Comparison of ENCODE assay signal across 26 mouse cellular contexts in the genomic region with DNA sequence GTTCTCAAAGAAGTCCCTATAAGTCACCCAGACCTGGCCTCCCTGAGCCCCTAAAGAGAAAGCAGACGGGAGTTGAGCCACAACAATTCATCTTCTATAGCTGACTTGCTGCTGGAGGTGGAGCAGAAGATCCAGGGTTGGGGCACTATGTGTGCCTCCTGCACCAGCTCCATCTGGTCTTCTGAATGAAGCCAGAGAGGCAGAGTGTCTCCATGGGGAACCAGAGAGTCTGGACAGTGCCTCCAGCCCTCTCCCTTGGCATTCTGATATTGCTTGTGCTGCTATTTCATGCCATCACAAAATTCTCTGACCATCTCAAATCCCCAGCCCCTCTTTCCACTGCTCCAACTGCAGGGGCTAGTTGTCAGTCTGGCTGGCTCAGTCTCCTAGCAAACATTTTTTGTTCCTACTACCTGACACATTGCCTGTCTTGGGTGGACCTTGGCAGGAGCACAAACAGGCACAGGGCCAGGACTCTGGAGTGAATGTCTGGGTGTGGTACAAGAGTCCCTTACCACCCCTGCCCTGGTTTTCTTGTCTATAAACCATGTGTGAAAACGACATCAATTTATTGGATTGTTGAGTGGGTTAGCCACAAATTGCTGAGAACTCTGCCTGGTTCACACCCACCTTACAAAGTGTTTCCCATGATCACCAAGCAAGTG. TPM values are rescaled to one million over a fixed set of nuclear protein-coding genes. Genes with fewer than 3 reads are reported as not detected.
DNase-seq lines count a peak whose midpoint lies in the region; TF ChIP-seq lines count a peak whose summit lies in the region.
"Had no signal": no experiment of that assay in that cellular context is flagged by ENCODE, and none has a peak within 500 bp of the region (broad histone marks: within the 10 kb centered on the region; RNA-seq: fewer than 3 reads in every experiment).

No protein-coding gene starts in this region.

- H3K27ac ChIP-seq in layer of hippocampus, adult 2 months, result 0 out of 2 replicates have a peak overlapping the region, but pooled peaks have one; percentile 19
- H3K27ac ChIP-seq: embryonic facial prominence, embryonic 10.5 days; forebrain, embryonic 10.5 days; heart, embryonic 10.5 days; hindbrain, embryonic 15.5 days; limb, embryonic 15.5 days; macrophage had no signal

- H3K4me3 ChIP-seq in layer of hippocampus, adult 2 months, result no peak overlapping the region
- H3K4me3 ChIP-seq: embryonic facial prominence, embryonic 10.5 days; forebrain, embryonic 10.5 days; heart, embryonic 10.5 days; hindbrain, embryonic 15.5 days; limb, embryonic 15.5 days had no signal

- DNase-seq in layer of hippocampus, adult 2 months (ENCODE audit: low spot score in 2 of 2), result no peak
- no peak for DNase-seq in layer of hippocampus, postnatal 14 days (ENCODE audit: low spot score in 2 of 2)
- peak; percentile 93 for DNase-seq in brain, adult 2 months (ENCODE audit: low read depth, low spot score)
- DNase-seq in cerebellum, adult 8-10 months, result peak; percentile 72
- DNase-seq in cerebellum, postnatal 36 days, result peak; percentile 73 to 78
- no peak for DNase-seq in gastrocnemius, adult 18-20 months (ENCODE audit: low spot score)
- no peak for DNase-seq in urinary bladder, adult 18-20 months (ENCODE audit: low spot score in 2 of 2)
- DNase-seq: adrenal gland, postnatal 36 days; gastrocnemius, postnatal 25 days; heart, postnatal 4 days; kidney, adult 8-10 months; kidney, postnatal 25 days; thymus, adult 2 months; thymus, postnatal 4 days had no signal

- TF ChIP-seq CTCF in layer of hippocampus, adult 2 months (conservative IDR thresholded peaks at IDR 0.05), result no peak

RNA-seq across cellular contexts. Expression of gene Adcyap1r1, which starts 32.9 kb away (rescaled TPM):
- 100 to 1,000 TPM; 146 to 148 TPM for total RNA-seq in layer of hippocampus, adult 2 months (2021)
- total RNA-seq in layer of hippocampus, postnatal 14 days (2021), result 100 to 1,000 TPM; 134 TPM
- total RNA-seq in gastrocnemius, adult 18-20 months (2021), result 1 to 10 TPM in 1 of 2 experiments, under 1 TPM in 1; 0.88 to 1.4 TPM
- total RNA-seq: monocyte, adult 5-6 weeks; neutrophil, adult 5-6 weeks had no signal

RNA-seq across cellular contexts. Expression of gene Ghrhr, which starts 42.8 kb away (rescaled TPM):
- not detected for total RNA-seq in layer of hippocampus, adult 2 months (2021)
- total RNA-seq in layer of hippocampus, postnatal 14 days (2021), result not detected
- total RNA-seq in gastrocnemius, adult 18-20 months (2021), result not detected
- total RNA-seq: adrenal gland, adult 18-20 months; adrenal gland, postnatal 36 days; ES-E14; gastrocnemius, postnatal 25 days; heart, postnatal 4 days; left cerebral cortex, adult 18-20 months; left cerebral cortex, postnatal 36 days; monocyte, adult 5-6 weeks; neutrophil, adult 5-6 weeks had no signal

Comparison
In these comparisons a context has a peak if more than half of its experiments do, and no peak if none do; other contexts are left out.
1. DNase-seq: peak in brain, adult 2 months (single experiment), cerebellum, adult 8-10 months (single experiment) and cerebellum, postnatal 36 days (2 of 2); none in layer of hippocampus, adult 2 months (0 of 2), layer of hippocampus, postnatal 14 days (0 of 2), gastrocnemius, adult 18-20 months (single experiment) and urinary bladder, adult 18-20 months (0 of 2).
2. RNA of gene Adcyap1r1, which starts 32.9 kb away (total RNA-seq): 146 to 148 TPM in layer of hippocampus, adult 2 months and 134 TPM in layer of hippocampus, postnatal 14 days; 0.88 to 1.4 TPM in gastrocnemius, adult 18-20 months; every median in the first group is over 10 times any median in the second.